Mouse (Mus musculus) gastrocnemius, postnatal 36 days (tissue): ENCODE data around the gene Dmd. TPM values are rescaled to one million over a fixed set of nuclear protein-coding genes. Genes with fewer than 3 reads are reported as not detected.

Source experiments
- DNase-seq, 2 experiments: peaks; one replicate each; pipeline ENCODE4 v3.0.0; 2022
- intact Hi-C: fragments of 180-260 bp; cut with DNase I; formaldehyde crosslinking; loops from one replicate; pipeline ENCODE4 v1.15.1; 2025
- total RNA-seq, 2 experiments: library from RNA; stranded (reverse); gene quantifications; 2 replicates each; pipeline ENCODE4 v1.2.3; 2021

The Dmd gene
- total RNA-seq, 2 experiments from 2014 or later, result 78.1 to 102 TPM

DNA sequence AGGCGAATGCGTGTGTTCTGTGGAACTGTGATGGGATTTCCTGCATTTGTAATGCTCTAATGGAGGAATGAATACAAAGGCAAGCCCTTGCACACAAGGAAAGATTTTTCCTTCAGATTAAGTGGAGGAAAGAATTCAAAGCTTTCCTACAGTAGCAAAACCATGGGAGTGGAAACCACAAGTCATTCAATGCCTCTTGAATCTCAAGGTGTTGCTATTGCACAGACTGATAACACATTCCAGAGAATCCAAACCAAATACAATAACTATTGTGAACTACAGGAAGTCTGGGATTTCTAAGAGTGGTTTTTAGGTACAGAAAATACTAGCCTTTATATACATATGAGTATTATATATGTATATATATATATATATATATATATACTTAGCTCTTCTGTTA, 2258.3 kb downstream of the Dmd start:
- intact Hi-C loops, result no loop called here
- DNase-seq, result no peak

GRCm38 (mm10) chrX:85226883-85227282, 2278.2 kb downstream of the Dmd start:
- DNase-seq, result no peak
- intact Hi-C loops, result no loop called here

DNA sequence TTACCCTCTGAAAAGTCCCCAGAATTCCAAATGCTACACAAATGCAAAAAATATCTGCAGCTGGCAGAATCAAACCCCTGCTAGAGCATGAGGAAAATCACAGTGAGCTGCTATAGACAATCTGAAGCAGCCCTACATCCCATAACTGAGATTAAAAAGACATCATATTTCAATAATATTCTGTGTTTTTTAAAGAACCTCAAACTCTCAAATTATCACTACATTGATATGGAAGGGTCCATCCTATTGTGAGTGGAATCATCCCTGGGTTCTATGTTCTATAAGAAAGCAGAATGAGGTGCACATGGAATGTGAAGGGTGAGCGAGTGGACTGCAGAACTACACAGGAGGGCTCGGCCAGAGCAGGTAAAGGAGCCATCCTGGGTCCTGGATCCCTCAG, 2300.7 kb downstream of the Dmd start, which contains the start of gene Fthl17a:
Gene Fthl17a, plus strand, starts transcription at position 301 of the 400 bp plus-strand sequence.
- intact Hi-C loops, result no loop called here
- no peak for DNase-seq
